Mouse (Mus musculus) frontal cortex, postnatal 14 days (tissue): ENCODE results near the gene Apaf1.

Experiments used
- DNase-seq, 2 experiments: peaks; one replicate each; pipeline ENCODE4 v3.0.0; 2022; ENCODE audit warnings: low spot score in 2 of 2

The Apaf1 gene

DNA sequence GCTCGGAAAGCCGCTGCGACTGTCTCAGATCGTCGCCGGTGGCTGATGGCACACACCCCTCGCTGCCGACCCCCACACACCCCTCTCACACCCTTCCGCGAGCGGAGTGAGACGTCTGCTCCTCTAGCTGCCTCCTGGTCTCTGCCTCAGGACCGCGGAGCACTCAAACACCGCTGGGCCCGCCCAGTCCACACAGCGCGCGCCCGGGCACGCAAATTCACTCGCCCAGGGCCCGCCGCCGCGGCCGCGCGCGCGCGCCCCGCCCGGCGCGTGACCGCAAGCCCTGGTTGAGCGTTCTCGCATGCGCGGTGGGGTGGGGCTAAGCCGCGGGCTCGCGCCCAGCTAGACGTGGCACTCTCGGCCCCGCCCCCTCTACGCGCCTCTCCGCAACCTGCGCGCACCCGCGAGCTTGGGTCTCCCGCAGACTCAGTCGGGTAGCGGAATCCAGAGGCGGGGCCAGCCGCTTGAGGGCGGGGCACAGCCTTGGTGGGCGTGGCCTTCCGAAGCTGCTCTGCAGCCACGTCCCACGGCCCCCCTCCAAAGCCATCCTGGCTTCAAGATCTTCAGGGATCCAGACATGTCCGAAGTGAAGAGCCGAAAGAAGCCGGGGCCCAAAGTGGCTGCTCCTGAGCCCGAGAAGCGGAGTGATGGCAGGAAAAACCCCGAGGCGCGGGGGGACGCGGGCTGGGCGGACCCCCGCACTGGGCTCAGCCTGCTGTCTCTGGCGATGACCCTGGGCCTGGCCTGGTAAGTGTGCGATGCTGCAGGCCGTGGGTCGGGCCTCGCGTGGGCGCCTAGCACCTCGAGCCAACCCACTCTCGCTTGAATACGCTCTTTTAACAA is at the start of gene Apaf1, which contains the start of gene Ikbip:
Gene Apaf1, minus strand, starts transcription at position 221 of the 843 bp plus-strand sequence.
Gene Ikbip, plus strand, starts transcription at position 391 of the 843 bp plus-strand sequence.
- peak; percentile 98 to 100 for DNase-seq

DNA sequence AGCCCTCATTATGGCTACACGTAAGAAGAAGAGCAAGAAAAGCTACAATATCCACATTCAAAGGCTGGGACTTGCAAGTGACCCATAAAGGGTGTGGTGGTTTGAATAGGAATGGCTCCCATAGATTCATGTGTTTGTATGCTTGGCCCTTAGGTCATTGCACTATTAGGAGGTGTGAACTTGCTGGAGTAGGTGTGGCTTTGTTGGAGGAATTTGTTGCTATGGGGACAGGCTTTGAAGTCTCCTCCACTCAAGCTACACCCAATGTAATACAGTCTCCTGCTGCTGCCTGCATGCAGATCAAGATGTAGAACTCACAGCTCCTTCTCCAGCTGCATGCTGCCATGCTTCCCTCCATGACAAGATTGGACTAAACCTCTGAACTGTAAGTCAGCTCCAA is 49.0 kb upstream of the Apaf1 start:
- DNase-seq: no peak

DNA sequence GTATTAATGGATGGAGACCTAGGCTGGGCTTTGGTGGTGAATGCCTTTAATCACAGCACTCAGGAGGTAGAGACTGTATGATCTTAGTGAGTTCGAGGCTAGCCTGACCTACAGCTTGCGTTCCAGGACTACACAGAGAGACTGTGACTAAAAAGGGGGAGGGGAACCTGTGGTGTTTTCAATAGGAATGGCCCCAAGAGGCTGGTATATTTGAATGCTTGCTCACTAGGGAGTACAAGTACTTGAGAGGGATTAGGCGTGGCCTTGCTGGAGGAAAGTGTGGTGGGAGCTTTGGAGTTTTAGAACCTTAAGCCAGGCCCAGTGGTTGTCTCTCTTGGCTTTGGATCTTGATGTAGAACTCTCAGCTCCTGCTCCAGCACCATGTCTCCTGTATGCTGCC is 48.2 kb upstream of the Apaf1 start:
- no peak for DNase-seq

DNA sequence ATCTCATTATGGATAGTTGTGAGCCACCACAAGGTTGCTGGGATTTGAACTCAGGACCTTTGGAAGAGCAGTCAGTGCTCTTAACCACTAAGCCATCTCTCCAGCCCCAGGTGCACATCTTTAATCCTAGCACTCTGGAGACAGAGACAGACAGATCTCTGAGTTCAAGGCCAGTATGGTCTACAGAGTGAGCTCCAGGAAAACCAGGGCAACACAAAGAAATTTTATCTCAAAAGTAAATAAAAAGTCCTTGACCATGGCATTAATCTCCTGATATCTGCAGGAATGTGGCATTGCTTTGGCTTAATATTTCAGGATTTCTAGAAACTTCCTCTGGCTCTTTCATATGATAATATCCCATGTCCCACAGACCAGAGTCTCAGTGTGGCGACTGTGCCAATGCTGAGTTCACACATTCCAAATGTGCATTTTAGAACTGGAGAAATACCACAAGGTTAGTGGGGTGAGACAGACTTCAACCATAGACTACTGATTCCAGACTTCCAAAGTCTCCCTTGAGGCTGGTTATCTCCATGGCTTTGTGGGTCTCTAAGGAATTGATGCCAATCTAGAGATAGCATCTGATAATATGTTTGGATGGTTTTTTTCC is 46.1 kb upstream of the Apaf1 start:
- no peak for DNase-seq

DNA sequence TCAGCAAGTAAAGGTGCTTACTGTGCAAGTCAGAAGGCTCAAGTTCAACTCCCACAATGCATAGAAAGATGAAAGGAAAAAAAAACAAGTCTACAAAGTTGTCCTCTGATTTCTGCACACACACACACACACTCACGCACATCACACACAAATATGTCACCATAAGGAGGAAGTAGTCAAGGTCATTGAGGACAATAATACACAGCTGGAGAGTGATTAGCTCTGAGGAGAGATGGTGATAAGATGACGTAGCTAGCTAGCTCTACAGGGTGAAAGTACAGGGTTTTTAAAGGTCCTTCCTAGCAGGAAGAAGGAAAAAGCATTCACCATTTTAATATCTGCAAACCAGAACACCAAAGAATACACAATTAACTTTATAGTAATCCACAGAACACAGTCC is 44.8 kb upstream of the Apaf1 start:
- no peak for DNase-seq

DNA sequence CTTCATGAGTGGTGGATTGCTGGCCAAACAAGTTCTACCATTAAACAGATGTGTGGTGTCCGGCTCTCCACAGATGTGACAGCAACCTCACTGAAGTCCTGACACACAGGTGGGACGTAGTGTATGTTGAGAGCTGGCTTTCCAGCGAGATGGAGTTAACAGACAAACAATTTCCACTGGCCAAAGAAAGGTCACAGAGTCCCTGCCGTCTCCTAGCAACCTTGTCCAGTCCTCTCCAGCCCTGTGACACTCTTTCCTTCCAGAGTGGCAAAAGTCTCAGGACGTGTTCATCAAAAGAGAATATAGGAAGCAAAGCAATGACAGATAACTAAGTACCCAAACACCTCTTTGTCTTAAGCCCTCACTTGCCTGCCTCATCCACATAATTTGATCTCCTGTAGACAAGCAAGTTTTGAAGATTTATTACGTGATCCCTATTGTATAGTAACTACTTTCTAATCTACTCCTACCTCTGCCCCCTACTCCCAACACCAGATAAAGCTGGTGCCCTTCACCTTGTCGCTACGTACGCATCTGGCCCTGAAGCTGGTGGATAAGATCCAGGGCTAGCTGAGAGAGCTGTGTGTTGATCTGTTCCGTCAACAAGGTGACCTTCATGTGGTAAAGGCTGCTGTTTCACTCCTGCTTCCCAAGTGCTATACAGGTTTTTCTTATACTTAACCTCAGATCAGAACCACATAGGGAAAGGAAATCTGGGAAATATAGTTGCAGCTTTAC is 44.2 kb upstream of the Apaf1 start:
- no peak for DNase-seq

DNA sequence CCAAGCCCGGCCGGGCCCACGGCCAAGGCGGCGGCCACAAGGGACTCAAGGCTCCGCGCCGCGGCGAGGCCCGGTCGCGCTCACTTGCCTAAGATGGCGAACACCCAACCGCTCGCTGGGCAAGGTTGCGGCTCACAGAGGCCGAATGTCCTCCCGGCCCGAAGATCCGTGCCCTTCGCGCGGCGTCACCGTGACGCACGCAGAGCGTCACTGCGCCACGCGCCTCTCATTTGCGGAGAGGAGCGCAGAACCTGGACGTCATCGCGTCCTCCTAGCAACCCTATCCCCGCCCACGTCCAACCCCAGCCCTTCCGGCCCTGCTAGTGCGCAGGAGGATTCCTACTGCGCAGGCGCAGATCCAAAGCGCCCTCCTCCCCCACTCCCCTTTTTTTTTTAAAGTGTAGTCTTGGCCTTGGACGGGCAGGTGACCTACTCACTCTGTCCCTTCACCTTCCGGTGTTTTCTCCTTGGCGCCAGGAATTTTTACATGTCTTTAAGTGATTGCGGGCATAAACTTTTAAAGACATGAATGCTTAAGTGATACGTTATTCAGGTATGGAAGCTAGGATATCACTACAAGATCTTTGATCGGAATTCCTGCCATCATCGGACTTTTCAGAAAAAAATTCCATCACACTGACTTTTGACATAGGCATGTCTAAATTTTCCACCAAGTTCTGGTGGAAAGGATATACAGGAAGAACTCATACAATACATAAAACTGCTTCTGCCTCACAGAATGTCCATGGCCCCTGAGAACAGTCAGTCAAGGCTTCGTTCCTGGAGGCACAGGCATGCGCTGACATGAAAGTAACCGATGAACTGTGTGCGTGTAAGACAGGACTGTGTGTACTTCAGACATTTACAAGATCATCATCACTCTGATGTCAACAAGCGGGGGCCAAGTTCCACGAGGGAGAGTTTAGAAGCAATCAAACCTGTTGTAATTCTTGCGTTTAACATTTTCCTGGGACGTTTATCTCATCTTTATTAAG is 41.6 kb upstream of the Apaf1 start, which contains the start of gene Slc25a3:
Gene Slc25a3, minus strand, starts transcription at position 232 of the 995 bp plus-strand sequence.
- peak; percentile 96 to 97 for DNase-seq

DNA sequence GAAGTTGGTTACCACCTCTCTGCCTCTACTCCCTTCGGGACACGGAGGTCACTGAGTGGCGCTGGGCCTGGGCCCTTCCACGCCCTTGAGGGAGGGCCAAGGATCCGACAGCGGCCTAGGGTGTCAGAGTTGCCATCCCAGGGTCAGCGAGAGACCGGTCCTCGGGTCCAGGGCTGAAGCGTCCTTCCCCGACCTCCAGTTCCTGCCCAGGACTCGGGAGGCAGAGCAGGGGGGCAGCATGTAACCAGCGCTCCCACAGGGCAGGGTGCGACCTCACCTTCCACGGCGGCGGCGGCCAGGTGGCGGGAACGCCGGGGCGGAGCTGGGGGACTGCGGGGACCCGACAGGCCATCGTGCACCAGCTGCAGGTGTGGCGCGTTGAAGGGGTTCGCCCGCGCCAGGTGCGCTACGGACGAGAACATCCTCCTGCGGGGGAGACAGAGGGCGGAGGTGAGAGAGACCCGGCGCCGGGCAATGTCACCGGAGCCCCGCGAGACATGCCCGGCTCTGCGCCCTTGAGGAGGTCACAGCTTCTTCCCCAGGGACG is 40.8 kb upstream of the Apaf1 start:
- peak in 1 of 2 experiments; percentile 15 for DNase-seq

DNA sequence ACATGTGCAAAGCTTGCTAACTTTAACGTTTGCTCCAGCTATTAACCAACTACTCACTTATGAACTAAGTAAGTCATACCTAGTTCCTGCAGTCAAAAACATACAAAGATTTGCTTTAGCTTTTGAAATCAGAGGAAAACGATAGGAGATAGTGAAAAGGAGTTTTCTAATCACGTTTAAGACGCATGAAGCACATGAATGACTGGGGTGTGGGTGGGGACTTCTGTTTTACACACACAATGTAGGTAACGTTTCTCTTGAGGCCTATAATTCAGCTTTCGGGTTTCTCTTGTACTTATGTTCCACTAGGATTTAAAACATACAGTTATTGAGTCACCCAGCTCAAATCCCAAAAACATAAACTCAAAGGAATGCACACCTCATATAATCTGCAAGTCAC is 40.1 kb upstream of the Apaf1 start:
- no peak for DNase-seq

DNA sequence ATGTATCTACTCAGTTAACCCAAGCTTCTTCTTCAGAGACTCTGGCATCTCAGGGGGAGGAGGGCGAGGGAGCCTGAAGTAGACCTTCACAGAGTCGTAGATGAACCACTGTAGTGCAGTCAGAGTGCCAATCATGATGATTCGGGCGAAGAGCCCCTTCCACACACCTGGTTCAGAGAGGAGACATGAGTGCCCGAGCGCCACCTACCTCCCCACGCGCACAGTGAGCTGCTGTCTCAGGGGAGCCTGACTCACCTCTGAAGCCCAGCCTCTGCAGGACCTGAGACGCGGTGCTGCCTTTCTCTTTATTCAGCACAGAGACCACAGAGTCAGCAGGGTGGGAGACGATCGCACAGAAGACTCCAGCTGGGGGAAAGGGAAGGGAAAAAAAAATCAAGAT is 34.4 kb upstream of the Apaf1 start:
- DNase-seq: no peak

DNA sequence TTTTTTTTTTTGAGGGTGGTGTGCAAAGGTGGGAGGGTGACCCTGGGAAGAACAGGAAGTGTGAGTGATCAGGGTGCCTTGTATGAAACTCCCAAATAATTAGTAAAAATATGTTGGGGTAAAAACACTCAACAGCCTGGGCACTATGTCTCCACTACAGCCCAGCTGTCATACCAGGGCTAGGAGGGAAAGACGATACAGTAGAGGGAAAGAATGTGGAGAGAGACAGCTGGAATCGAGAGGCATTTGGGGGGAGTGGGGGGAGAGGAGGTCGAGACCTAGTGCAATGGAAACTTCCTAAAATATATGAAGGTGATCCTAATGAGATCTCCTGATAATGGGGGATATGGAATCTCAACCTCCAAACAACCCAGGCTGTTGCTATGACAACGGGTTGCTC is 27.3 kb upstream of the Apaf1 start:
- no peak for DNase-seq

DNA sequence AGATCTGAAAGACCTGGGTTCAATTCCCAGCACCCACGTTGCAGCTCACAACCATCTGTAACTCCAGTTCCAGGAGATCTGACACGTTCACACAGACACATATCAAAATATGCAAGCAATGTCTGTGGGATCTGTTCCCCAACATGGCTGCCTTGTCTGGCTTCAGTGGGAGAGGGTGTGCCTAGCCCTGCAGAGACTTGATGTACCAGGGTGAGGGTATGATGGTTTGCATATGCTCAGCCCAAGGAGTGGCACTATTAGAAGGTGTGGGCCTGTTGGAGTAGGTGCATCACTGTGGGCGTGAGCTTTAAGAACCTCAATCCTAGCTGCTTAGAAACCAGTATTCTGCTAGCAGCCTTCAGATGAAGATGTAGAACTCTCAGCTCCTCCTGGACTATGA is 23.4 kb upstream of the Apaf1 start:
- DNase-seq: no peak

DNA sequence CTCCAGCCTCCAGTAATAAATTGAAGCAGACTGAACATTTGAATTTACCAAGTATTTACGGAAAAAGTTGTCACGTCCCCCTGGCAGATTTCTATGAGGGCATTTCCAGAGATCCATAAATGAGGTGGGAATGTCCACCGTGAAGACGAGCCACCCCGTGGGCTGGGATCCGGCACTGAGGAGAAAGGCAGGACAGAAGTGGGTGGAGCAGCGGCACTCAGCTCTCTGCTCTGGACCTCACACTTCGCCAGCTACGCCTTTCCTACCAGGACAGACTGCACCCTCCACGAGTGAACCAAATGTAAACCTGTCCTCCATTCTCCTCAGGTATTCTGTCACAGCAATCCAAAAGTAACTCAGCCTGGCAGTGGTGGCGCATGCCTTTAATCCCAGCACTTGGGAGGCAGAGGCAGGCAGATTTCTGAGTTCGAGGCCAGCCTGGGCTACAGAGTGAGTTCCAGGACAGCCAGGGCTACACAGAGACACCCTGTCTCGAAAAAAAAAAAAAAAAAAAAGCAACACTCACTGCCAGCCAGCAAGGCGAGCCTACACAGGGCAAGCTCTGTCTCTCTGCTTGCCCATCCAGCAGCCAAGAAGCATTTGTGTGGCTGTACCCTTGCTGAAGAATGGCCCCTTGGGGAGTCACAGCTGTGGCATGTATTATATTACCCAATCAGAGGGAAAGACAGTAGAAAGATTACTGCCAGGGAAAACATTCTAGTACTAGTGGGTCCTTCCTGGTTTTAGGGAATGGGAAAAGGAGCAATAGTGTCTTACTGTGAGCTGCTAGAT is 20.4 kb upstream of the Apaf1 start:
- no peak for DNase-seq

DNA sequence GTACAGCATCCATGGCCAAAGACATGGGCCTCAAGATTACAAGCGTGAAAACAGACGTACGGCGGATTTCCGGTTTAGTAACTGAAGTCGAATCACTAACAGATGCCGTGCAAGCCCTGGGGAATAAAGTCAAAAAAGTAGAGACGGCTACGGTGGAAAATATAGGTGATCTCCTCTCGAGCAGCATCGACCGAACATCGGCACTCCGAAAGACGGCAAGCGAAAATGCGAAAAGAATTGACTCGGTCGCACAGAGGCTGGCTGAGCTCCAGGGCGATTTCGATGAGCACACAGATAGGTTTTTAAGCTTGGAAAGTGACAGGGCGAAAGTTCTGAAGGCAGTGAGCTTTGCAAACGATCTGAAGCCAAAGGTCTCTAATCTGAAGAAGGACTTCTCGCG is 19.4 kb upstream of the Apaf1 start:
- no peak for DNase-seq

DNA sequence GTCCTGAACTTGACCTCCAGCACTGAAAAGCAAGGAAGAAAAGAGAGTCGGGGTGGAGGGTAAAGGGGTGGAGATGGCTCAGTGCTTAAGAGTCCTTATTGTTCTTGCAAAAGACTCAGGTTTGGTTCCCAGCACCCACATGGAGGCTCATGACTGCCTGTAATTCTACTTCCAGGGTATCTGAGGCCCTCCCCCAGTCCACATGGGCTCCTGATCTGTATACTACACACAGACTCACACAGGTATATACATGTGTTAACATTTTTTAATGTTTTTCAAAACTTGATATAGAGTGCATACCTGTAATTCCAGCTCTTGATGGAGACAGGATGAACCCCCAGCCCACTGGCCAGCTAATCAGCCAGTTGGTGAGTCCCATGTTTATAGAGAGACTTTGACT is 17.5 kb upstream of the Apaf1 start:
- DNase-seq: no peak

DNA sequence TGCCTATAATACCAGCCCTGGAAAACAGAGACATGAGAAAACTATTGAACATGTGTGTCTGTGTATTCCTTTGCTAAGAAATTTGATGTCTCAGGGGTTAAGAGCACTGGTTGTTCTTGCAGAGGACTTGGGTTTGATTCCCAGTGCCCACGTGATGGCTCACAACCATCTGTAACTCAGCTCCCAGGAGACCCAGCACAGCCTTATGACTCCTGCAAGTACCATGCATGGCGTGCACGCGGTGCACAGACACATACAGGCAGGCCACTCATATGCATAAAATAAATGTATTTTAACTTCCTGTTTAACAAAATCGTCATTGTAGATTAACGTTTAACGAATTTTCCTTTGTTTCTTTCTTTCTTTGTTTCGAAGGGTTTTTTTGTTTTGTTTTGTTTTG is 15.5 kb upstream of the Apaf1 start:
- DNase-seq: no peak

DNA sequence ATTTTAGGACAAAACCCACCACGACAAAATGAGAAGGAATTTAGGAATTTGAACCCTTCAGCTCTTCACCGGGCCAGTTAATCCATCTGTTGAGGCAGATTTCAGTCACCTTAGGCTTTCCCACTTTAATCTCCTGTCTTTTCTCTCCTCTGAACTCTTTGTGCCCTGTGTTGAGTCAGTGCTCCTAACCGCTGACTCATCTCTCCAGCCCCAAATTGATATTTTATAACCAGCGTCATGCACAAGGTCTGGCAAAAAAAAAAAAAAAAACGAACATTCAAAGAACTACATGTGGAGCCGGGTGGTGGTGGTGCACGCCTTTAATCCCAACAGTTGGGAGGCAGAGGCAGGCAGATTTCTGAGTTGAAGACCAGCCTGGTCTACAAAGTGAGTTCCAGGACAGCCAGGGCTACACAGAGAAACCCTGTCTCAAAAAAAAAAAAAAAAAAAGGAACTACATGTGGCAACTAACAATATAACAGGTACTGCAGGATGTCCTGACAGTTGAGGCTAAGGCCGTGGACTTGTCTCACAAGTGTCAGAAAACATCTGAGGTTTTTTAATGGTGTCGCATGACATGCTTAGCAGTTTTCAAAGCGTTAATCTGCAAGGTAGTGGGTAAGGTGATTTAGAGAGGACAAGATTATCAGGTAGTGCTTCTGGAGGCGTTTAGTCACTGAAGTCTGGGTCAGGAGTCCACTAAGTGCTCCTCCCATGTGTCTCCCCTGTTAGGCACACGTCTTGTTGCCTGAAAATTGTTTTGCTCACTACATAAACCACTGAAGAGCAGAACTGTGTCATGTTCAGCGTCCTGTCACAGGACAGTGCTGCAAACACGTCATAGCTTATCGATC is 11.9 kb upstream of the Apaf1 start:
- DNase-seq: no peak

DNA sequence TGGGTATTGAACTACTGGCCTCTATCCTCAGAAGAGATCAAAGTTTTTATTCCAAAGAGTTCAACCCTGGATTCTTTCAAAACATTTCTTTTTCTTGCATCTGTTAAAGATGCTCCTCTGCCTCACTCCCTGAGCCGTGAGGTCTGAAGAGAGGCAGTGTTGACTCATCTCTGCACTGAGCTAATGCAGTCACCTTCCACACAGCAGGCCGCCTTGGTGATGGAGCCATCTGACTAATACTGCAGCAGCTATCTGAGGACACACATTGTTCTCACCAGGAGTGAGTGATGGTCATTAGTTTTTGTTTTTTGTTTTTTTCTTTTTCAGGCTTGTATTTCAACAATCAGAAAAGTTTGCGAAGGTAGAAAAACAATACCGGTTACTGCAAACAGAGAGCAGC is 10.2 kb upstream of the Apaf1 start:
- no peak for DNase-seq

DNA sequence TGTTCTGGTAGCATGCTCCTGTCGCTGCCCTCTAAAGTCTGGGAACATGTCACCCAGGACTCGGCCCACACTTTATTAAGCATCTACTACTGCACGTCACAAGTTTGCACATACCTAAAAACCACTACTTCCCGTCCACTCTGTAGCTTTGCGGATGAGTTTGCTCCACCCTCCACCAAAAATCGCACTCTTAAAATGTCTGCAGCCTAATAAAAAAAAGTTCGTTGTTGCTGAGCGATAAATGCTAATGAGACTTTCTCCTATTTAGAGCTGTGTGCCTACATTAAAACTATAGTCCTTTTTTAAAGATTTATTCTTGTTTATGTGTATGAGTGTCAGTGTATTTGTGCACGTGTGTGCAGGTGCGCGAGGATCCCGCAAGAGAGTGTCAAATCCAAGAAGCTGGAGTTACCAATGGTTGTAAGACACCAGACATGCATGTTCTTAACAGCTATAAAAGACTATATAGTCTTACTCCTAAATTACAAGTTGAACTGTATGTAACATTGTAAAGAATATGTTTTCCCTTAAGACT is 890 bp upstream of the Apaf1 start:
- no peak for DNase-seq
